ENCODE assay signal across 8 mouse cellular contexts in genomic region chr11:119227591-119227990, GRCm38 (mm10). TPM values are rescaled to one million over a fixed set of nuclear protein-coding genes. Genes with fewer than 3 reads are reported as not detected.
A peak's percentile ranks its signal among the peaks of the same experiment; 100 is the strongest.
DNase-seq lines count a peak whose midpoint lies in the region; ATAC-seq lines count a peak whose summit lies in the region.

No protein-coding gene starts in this region.

- H3K27ac ChIP-seq in heart, embryonic 10.5 days, result peak overlapping the region; percentile 92
- H3K27ac ChIP-seq in brown adipose tissue, adult 24 weeks (replicated peaks; ENCODE audit: low read depth, low read length), result no peak overlapping the region
- peak overlapping the region; percentile 88; the same call in 1 of the 2 replicates for H3K27ac ChIP-seq in hindbrain, embryonic 12.5 days
- no peak overlapping the region; the same call in 1 of the 2 replicates for H3K27ac ChIP-seq in midbrain, embryonic 11.5 days (ENCODE audit: low read depth, low read length)

- H3K36me3 ChIP-seq in heart, embryonic 10.5 days, result no peaks in the 10 kb centered on the region; the same call in 1 of the 2 replicates
- H3K36me3 ChIP-seq in hindbrain, embryonic 12.5 days, result peaks cover 11% of the 10 kb centered on the region; the same call in 1 of the 2 replicates
- peaks cover 4% of the 10 kb centered on the region; the same call in 1 of the 2 replicates for H3K36me3 ChIP-seq in midbrain, embryonic 11.5 days (ENCODE audit: control insufficient read depth, insufficient read depth, low read length)

- no peak for ATAC-seq in hindbrain, embryonic 12.5 days (ENCODE audit: low FRiP score)
- ATAC-seq in midbrain, embryonic 11.5 days (ENCODE audit: low FRiP score), result no peak

- H3K4me3 ChIP-seq in heart, embryonic 10.5 days, result peak overlapping the region; percentile 85
- H3K4me3 ChIP-seq in brown adipose tissue, adult 24 weeks (ENCODE audit: insufficient read depth, low read depth, low read length), result peak overlapping the region; percentile 71
- peak overlapping the region; percentile 78 for H3K4me3 ChIP-seq in hindbrain, embryonic 12.5 days
- peak overlapping the region; percentile 77 for H3K4me3 ChIP-seq in midbrain, embryonic 11.5 days (ENCODE audit: low read depth, low read length)

- H3K4me2 ChIP-seq in hindbrain, embryonic 12.5 days (replicated peaks), result peak overlapping the region; percentile 93
- peak overlapping the region; percentile 99 for H3K4me2 ChIP-seq in midbrain, embryonic 11.5 days

- H3K9me3 ChIP-seq in heart, embryonic 10.5 days, result no peaks in the 10 kb centered on the region
- H3K9me3 ChIP-seq in hindbrain, embryonic 12.5 days (replicated peaks), result no peaks in the 10 kb centered on the region
- H3K9me3 ChIP-seq in midbrain, embryonic 11.5 days (ENCODE audit: control insufficient read depth, low read length), result no peaks in the 10 kb centered on the region

- intact Hi-C loops in heart, postnatal 25 days (cut with DNase I), result no loop called here

- no peak for DNase-seq in heart, embryonic 10.5 days (ENCODE audit: low spot score)
- no peak for DNase-seq in heart, postnatal 25 days (ENCODE audit: low spot score)
- DNase-seq in midbrain, embryonic 11.5 days (ENCODE audit: low spot score, missing footprints), result peak; percentile 93
- no peak for DNase-seq in c-Kit-positive CD71-positive TER-119-positive erythroid progenitor cells, embryonic 14.5 days (ENCODE audit: low spot score)
- DNase-seq in embryo, embryonic 10.5 days (ENCODE audit: low spot score), result no peak
- no peak for DNase-seq in left cerebral cortex, adult 11 months (ENCODE audit: low spot score)

- peaks cover 43% of the 10 kb centered on the region for H3K4me1 ChIP-seq in heart, embryonic 10.5 days
- 0 out of 2 replicates have a peak, but pooled peaks cover 3% of the 10 kb centered on the region for H3K4me1 ChIP-seq in brown adipose tissue, adult 24 weeks (ENCODE audit: control insufficient read depth, insufficient read depth, insufficient read length, low read length)
- H3K4me1 ChIP-seq in hindbrain, embryonic 12.5 days, result peaks cover 61% of the 10 kb centered on the region
- peaks cover 29% of the 10 kb centered on the region for H3K4me1 ChIP-seq in midbrain, embryonic 11.5 days (ENCODE audit: control insufficient read depth, insufficient read depth, low read length)

- WGBS in heart, embryonic 10.5 days, result 2% methylated on average over 12 of the region's 12 CpGs
- 3% methylated on average over 12 of the region's 12 CpGs for WGBS in hindbrain, embryonic 12.5 days
- 8% methylated on average over 12 of the region's 12 CpGs for WGBS in midbrain, embryonic 11.5 days

- H3K27me3 ChIP-seq in heart, embryonic 10.5 days (ENCODE audit: insufficient read depth, poor library complexity, severe bottlenecking), result peaks cover 6% of the 10 kb centered on the region; the same call in 1 of the 2 replicates
- H3K27me3 ChIP-seq in hindbrain, embryonic 12.5 days, result no peaks in the 10 kb centered on the region
- no peaks in the 10 kb centered on the region for H3K27me3 ChIP-seq in midbrain, embryonic 11.5 days (ENCODE audit: control insufficient read depth, insufficient read depth, low read length)

- H3K9ac ChIP-seq in hindbrain, embryonic 12.5 days, result peak overlapping the region; percentile 91
- peak overlapping the region; percentile 93 for H3K9ac ChIP-seq in midbrain, embryonic 11.5 days (ENCODE audit: low read length)

RNA-seq across cellular contexts. Expression of gene Tbc1d16, which starts 0.7 kb away (rescaled TPM):
- polyA plus RNA-seq in heart, embryonic 10.5 days (2016; fragmentation: Nextera tagmentation; extraction: Ambion mirVana), result 7.4 and 8.6 TPM in 2 replicates
- 10 to 100 TPM; 65.1 to 66.4 TPM for total RNA-seq in heart, postnatal 25 days (2021)
- 3.3 and 4.4 TPM in 2 replicates for polyA plus RNA-seq in brown adipose tissue, adult 24 weeks (2012; ENCODE audit: insufficient read depth, insufficient read length, missing spikeins)
- polyA plus RNA-seq in hindbrain, embryonic 12.5 days (2016; fragmentation: Nextera tagmentation; extraction: Ambion mirVana), result 34.7 and 36.7 TPM in 2 replicates
- 13.3 and 15.2 TPM in 2 replicates for polyA plus RNA-seq in midbrain, embryonic 11.5 days (2014; fragmentation: Nextera tagmentation; extraction: Ambion mirVana)

RNA-seq across cellular contexts. Expression of gene Ccdc40, which starts 0.8 kb away (rescaled TPM):
- 4.6 and 9.3 TPM in 2 replicates for polyA plus RNA-seq in heart, embryonic 10.5 days (2016; fragmentation: Nextera tagmentation; extraction: Ambion mirVana)
- total RNA-seq in heart, postnatal 25 days (2021), result not detected
- polyA plus RNA-seq in brown adipose tissue, adult 24 weeks (2012; ENCODE audit: insufficient read depth, insufficient read length, missing spikeins), result not detected in 2 replicates
- 19.1 and 20.5 TPM in 2 replicates for polyA plus RNA-seq in hindbrain, embryonic 12.5 days (2016; fragmentation: Nextera tagmentation; extraction: Ambion mirVana)
- 18.6 and 18.9 TPM in 2 replicates for polyA plus RNA-seq in midbrain, embryonic 11.5 days (2014; fragmentation: Nextera tagmentation; extraction: Ambion mirVana)

RNA-seq across cellular contexts. Expression of gene Gaa, which starts 40.1 kb away (rescaled TPM):
- polyA plus RNA-seq in heart, embryonic 10.5 days (2016; fragmentation: Nextera tagmentation; extraction: Ambion mirVana), result 57.3 and 97.3 TPM in 2 replicates
- 10 to 100 TPM; 69.6 to 73.2 TPM for total RNA-seq in heart, postnatal 25 days (2021)
- polyA plus RNA-seq in brown adipose tissue, adult 24 weeks (2012; ENCODE audit: insufficient read depth, insufficient read length, missing spikeins), result 28.3 and 31.9 TPM in 2 replicates
- polyA plus RNA-seq in hindbrain, embryonic 12.5 days (2016; fragmentation: Nextera tagmentation; extraction: Ambion mirVana), result 49.3 and 52.4 TPM in 2 replicates
- 15.5 and 19.0 TPM in 2 replicates for polyA plus RNA-seq in midbrain, embryonic 11.5 days (2014; fragmentation: Nextera tagmentation; extraction: Ambion mirVana)

Comparison
In these comparisons a context has a peak if more than half of its experiments do, and no peak if none do; other contexts are left out.
1. H3K27ac ChIP-seq: peak in heart, embryonic 10.5 days (single experiment) and hindbrain, embryonic 12.5 days (single experiment); none in brown adipose tissue, adult 24 weeks (single experiment) and midbrain, embryonic 11.5 days (single experiment).
2. Peak in every context shown above with its lines, with median percentiles within 50 percentile points of each other: H3K4me3 ChIP-seq.